Mouse (Mus musculus): ENCODE results near the gene Ndufa11. TPM values are rescaled to one million over a fixed set of nuclear protein-coding genes. Genes with fewer than 3 reads are reported as not detected.

Ndufa11 gene
- polyA plus RNA-seq, 1 experiment: 907 TPM

GRCm38 (mm10) chr17:56728117-56728516, 10.6 kb downstream of the Ndufa11 start:
- no peaks in the 10 kb centered on the region for H3K4me1 ChIP-seq (ENCODE audit: control insufficient read depth, insufficient read depth, low read length)
- no peak overlapping the region for H3K27ac ChIP-seq (ENCODE audit: insufficient read depth, low read depth, low read length)
- no peak overlapping the region for H3K4me3 ChIP-seq (ENCODE audit: insufficient read depth, low read depth, low read length)
- peak; percentile 39 for DNase-seq
- no peaks in the 10 kb centered on the region for H3K27me3 ChIP-seq (replicated peaks; ENCODE audit: control insufficient read depth, insufficient read depth, low read length)
- WGBS: 14% methylated on average over 12 of the region's 12 CpGs
- no peaks in the 10 kb centered on the region for H3K36me3 ChIP-seq (ENCODE audit: control insufficient read depth, insufficient read depth, low read length)
- no peak for TF ChIP-seq POLR2A (IDR thresholded peaks at IDR 0.05; ENCODE audit: low read depth, low read length)

GRCm38 (mm10) chr17:56729151-56729550, 11.6 kb downstream of the Ndufa11 start:
- peak; percentile 49 for DNase-seq
- Histone ChIP-seq H3K4me1 (ENCODE audit: control insufficient read depth, insufficient read depth, low read length) (no peaks in the 10 kb centered on the region), H3K36me3 (ENCODE audit: control insufficient read depth, insufficient read depth, low read length) (no peaks in the 10 kb centered on the region), H3K27ac (ENCODE audit: insufficient read depth, low read depth, low read length) (no peak overlapping the region), H3K4me3 (ENCODE audit: insufficient read depth, low read depth, low read length) (no peak overlapping the region), H3K27me3 (replicated peaks; ENCODE audit: control insufficient read depth, insufficient read depth, low read length) (no peaks in the 10 kb centered on the region)
- WGBS: 34% methylated on average over 6 of the region's 6 CpGs
- TF ChIP-seq CTCF (conservative IDR thresholded peaks at IDR 0.05; ENCODE audit: insufficient read depth, insufficient read length, low read depth, low read length) (no peak), POLR2A (IDR thresholded peaks at IDR 0.05; ENCODE audit: low read depth, low read length) (no peak)

GRCm38 (mm10) chr17:56729656-56730055, 12.1 kb downstream of the Ndufa11 start:
- Histone ChIP-seq H3K4me1 (ENCODE audit: control insufficient read depth, insufficient read depth, low read length) (no peaks in the 10 kb centered on the region), H3K36me3 (ENCODE audit: control insufficient read depth, insufficient read depth, low read length) (no peaks in the 10 kb centered on the region), H3K27ac (ENCODE audit: insufficient read depth, low read depth, low read length) (no peak overlapping the region), H3K4me3 (ENCODE audit: insufficient read depth, low read depth, low read length) (no peak overlapping the region), H3K27me3 (replicated peaks; ENCODE audit: control insufficient read depth, insufficient read depth, low read length) (no peaks in the 10 kb centered on the region)
- no peak for DNase-seq
- TF ChIP-seq POLR2A (IDR thresholded peaks at IDR 0.05; ENCODE audit: low read depth, low read length) (no peak), CTCF (conservative IDR thresholded peaks at IDR 0.05; ENCODE audit: insufficient read depth, insufficient read length, low read depth, low read length) (no peak)
- 72% methylated on average over 2 of the region's 2 CpGs for WGBS

GRCm38 (mm10) chr17:56736534-56736933, 19.0 kb downstream of the Ndufa11 start:
- TF ChIP-seq POLR2A (IDR thresholded peaks at IDR 0.05; ENCODE audit: low read depth, low read length) (no peak), CTCF (conservative IDR thresholded peaks at IDR 0.05; ENCODE audit: insufficient read depth, insufficient read length, low read depth, low read length) (peak; percentile 37)
- Histone ChIP-seq H3K36me3 (ENCODE audit: control insufficient read depth, insufficient read depth, low read length) (no peaks in the 10 kb centered on the region), H3K27me3 (replicated peaks; ENCODE audit: control insufficient read depth, insufficient read depth, low read length) (no peaks in the 10 kb centered on the region), H3K27ac (ENCODE audit: insufficient read depth, low read depth, low read length) (no peak overlapping the region), H3K4me1 (ENCODE audit: control insufficient read depth, insufficient read depth, low read length) (no peaks in the 10 kb centered on the region), H3K4me3 (ENCODE audit: insufficient read depth, low read depth, low read length) (no peak overlapping the region)
- 45% methylated on average over 8 of the region's 8 CpGs for WGBS
- DNase-seq: no peak

GRCm38 (mm10) chr17:56738221-56738620, 20.7 kb downstream of the Ndufa11 start:
- DNase-seq: no peak
- H3K27me3 ChIP-seq (replicated peaks; ENCODE audit: control insufficient read depth, insufficient read depth, low read length): no peaks in the 10 kb centered on the region
- H3K36me3 ChIP-seq (ENCODE audit: control insufficient read depth, insufficient read depth, low read length): no peaks in the 10 kb centered on the region
- H3K27ac ChIP-seq (ENCODE audit: insufficient read depth, low read depth, low read length): no peak overlapping the region
- WGBS: 81% methylated on average over 10 of the region's 10 CpGs
- TF ChIP-seq CTCF (conservative IDR thresholded peaks at IDR 0.05; ENCODE audit: insufficient read depth, insufficient read length, low read depth, low read length) (no peak), POLR2A (IDR thresholded peaks at IDR 0.05; ENCODE audit: low read depth, low read length) (no peak)
- H3K4me3 ChIP-seq (ENCODE audit: insufficient read depth, low read depth, low read length): no peak overlapping the region
- no peaks in the 10 kb centered on the region for H3K4me1 ChIP-seq (ENCODE audit: control insufficient read depth, insufficient read depth, low read length)

GRCm38 (mm10) chr17:56740118-56740787, 22.7 kb downstream of the Ndufa11 start:
- 82% methylated on average over 16 of the region's 17 CpGs for WGBS
- no peaks in the 10 kb centered on the region for H3K27me3 ChIP-seq (replicated peaks; ENCODE audit: control insufficient read depth, insufficient read depth, low read length)
- TF ChIP-seq POLR2A (IDR thresholded peaks at IDR 0.05; ENCODE audit: low read depth, low read length): no peak

GRCm38 (mm10) chr17:56740788-56741160, 23.2 kb downstream of the Ndufa11 start:
- H3K4me1 ChIP-seq (ENCODE audit: control insufficient read depth, insufficient read depth, low read length): no peaks in the 10 kb centered on the region

More at GRCm38 (mm10) chr17:56740118-56740787, 22.7 kb downstream of the Ndufa11 start:
- H3K27ac ChIP-seq (ENCODE audit: insufficient read depth, low read depth, low read length): no peak overlapping the region
- H3K4me1 ChIP-seq (ENCODE audit: control insufficient read depth, insufficient read depth, low read length): no peaks in the 10 kb centered on the region
- no peak overlapping the region for H3K4me3 ChIP-seq (ENCODE audit: insufficient read depth, low read depth, low read length)
- DNase-seq: no peak
- H3K36me3 ChIP-seq (ENCODE audit: control insufficient read depth, insufficient read depth, low read length): no peaks in the 10 kb centered on the region

More at GRCm38 (mm10) chr17:56740788-56741160, 23.2 kb downstream of the Ndufa11 start:
- no peaks in the 10 kb centered on the region for H3K27me3 ChIP-seq (replicated peaks; ENCODE audit: control insufficient read depth, insufficient read depth, low read length)
- H3K36me3 ChIP-seq (ENCODE audit: control insufficient read depth, insufficient read depth, low read length): no peaks in the 10 kb centered on the region
- TF ChIP-seq CTCF (conservative IDR thresholded peaks at IDR 0.05; ENCODE audit: insufficient read depth, insufficient read length, low read depth, low read length): no peak
- TF ChIP-seq POLR2A (IDR thresholded peaks at IDR 0.05; ENCODE audit: low read depth, low read length): no peak
- no peak overlapping the region for H3K27ac ChIP-seq (ENCODE audit: insufficient read depth, low read depth, low read length)
- no peak for DNase-seq
- H3K4me3 ChIP-seq (ENCODE audit: insufficient read depth, low read depth, low read length): no peak overlapping the region
- WGBS: 82% methylated on average over 15 of the region's 17 CpGs

Data from kidney, adult 2 months (tissue).